Mouse (Mus musculus): ENCODE data around the gene Siglecf.

The Siglecf gene

GRCm38 (mm10) chr7:43354893-43355835 is 4.0 kb downstream of the Siglecf start:
- in situ Hi-C loops (cut with MboI; ENCODE audit: unreplicated experiment in 2 of 2): loop anchor here (5.0 to 10.0 kb wide), 3 partner anchors 32 to 107 kb away; partner anchors contain the start of genes Vsig10l (in 2 of the 2) and Lim2 (in 1 of the 2)

DNA sequence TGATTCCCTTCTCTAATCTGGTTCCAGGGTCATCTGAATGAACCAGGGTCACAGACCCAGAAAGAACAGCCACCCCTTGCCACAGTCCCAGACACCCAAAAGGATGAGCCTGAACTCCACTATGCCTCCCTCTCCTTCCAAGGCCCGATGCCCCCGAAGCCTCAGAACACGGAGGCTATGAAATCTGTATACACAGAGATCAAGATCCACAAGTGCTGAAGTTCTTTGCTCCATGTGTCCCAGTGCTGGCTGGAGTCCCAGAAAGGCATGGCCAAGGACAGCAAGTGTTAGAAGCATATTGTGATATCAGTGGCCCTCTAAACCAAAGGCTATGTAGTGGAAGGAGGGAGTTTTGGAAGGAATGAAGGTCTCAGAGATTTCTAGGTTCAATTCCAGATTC is 7.4 kb downstream of the Siglecf start:
- in situ Hi-C loops (cut with MboI; ENCODE audit: unreplicated experiment in 2 of 2): loop anchor here in 1 of 2 experiments (10.0 kb wide), 1 partner anchor 66 kb away; the partner anchor contains the start of gene Lim2

- in situ Hi-C loops (cut with MboI; ENCODE audit: unreplicated experiment in 2 of 2): no loop called here
These were observed 10.3 kb downstream of the Siglecf start for GRCm38 (mm10) chr7:43361442-43361841.

- in situ Hi-C loops (cut with MboI; ENCODE audit: unreplicated experiment in 2 of 2): no loop called here
These were observed 10.9 kb downstream of the Siglecf start for GRCm38 (mm10) chr7:43362021-43362420.

- in situ Hi-C loops (cut with MboI; ENCODE audit: unreplicated experiment in 2 of 2): loop anchor here in 1 of 2 experiments (5.0 to 25.0 kb wide), 2 partner anchors 96 to 391 kb away; no protein-coding TSS in a partner anchor
These were observed 27.1 kb downstream of the Siglecf start for GRCm38 (mm10) chr7:43378226-43378625.

DNA sequence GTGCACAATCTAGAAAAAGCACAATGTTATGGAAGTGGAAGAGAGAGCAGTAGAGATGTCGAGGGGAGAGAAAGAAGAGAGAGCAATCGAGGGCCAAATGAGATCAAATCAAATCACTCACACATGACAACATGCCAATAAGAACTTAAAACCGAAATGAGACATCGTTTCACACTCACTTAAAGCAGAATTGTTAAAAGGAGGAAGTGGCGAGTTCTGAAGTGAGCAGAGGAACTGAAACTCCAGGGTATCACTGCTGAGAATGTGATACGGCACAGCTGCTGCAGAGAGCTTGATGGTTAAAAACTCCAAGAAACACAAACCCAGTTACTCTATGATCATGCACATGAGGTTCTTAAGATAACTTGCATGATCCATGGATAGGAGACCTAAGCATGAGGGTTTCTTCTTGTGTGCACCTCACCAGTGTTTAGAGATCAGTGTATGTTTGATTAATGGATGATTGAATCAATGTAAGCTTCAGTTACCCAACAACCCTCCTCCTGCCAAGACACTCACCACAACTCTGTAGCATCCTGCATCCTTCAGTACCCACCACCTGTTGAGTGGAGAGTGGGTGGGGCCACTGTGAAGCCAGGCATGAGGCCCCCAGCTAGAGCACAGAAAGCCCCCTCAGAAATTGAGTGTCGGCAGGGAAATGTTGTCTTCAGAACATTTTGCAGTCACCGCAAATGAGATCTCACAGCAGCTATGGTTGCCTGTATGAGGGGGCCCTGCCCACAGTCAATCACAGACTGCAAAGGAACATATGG is 41.4 kb downstream of the Siglecf start:
- in situ Hi-C loops (cut with MboI; ENCODE audit: unreplicated experiment in 2 of 2): loop anchor here in 1 of 2 experiments (25.0 kb wide), 1 partner anchor 405 kb away; no protein-coding TSS in a partner anchor

- in situ Hi-C loops (cut with MboI; ENCODE audit: unreplicated experiment in 2 of 2): loop anchor here in 1 of 2 experiments (25.0 kb wide), 1 partner anchor 412 kb away; no protein-coding TSS in a partner anchor
These were observed 48.4 kb downstream of the Siglecf start for GRCm38 (mm10) chr7:43399501-43399900.

- in situ Hi-C loops (cut with MboI; ENCODE audit: unreplicated experiment in 2 of 2): loop anchor here in 1 of 2 experiments (5.0 to 25.0 kb wide), 2 partner anchors 100 to 415 kb away; no protein-coding TSS in a partner anchor
These were observed 51.6 kb downstream of the Siglecf start for GRCm38 (mm10) chr7:43402718-43403117.

- in situ Hi-C loops (cut with MboI; ENCODE audit: unreplicated experiment in 2 of 2): loop anchor here in 1 of 2 experiments (25.0 kb wide), 1 partner anchor 420 kb away; no protein-coding TSS in a partner anchor
These were observed 56.4 kb downstream of the Siglecf start for GRCm38 (mm10) chr7:43407573-43407972.

GRCm38 (mm10) chr7:43408131-43408553 is 57.0 kb downstream of the Siglecf start, which contains the start of gene Siglecg:
Gene Siglecg, plus strand, starts transcription at chr7:43408204.
- in situ Hi-C loops (cut with MboI; ENCODE audit: unreplicated experiment in 2 of 2): loop anchor here in 1 of 2 experiments (25.0 kb wide), 1 partner anchor 421 kb away; no protein-coding TSS in a partner anchor

DNA sequence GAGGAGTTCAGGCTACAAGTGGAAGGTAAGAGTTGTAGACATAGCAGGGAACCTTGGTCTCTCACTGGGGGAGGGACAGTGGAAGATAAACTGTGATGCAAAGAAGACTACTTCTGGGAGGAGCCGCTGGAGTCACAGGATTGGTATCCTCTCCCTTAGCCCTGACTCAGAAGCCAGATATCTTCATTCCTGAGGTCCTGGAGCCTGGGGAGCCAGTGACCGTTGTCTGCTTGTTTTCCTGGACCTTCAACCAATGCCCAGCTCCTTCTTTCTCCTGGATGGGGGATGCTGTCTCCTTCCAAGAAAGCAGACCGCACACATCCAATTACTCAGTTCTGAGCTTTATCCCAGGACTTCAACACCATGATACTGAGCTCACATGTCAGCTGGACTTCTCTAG is 57.9 kb downstream of the Siglecf start:
- in situ Hi-C loops (cut with MboI; ENCODE audit: unreplicated experiment in 2 of 2): loop anchor here in 1 of 2 experiments (25.0 kb wide), 1 partner anchor 422 kb away; no protein-coding TSS in a partner anchor
